Mouse (Mus musculus) heart, adult 2 months (tissue): ENCODE results near the gene Gmeb1. TPM values are rescaled to one million over a fixed set of nuclear protein-coding genes. Genes with fewer than 3 reads are reported as not detected.
A peak's percentile ranks its signal among the peaks of the same experiment; 100 is the strongest.
"Not testable (repeated sequence)": the region's sequence is repeated elsewhere in the genome, so short reads cannot be mapped to it uniquely, and the experiment has no call there.

Experiments
- DNase-seq, 2 experiments: peaks; one replicate each; pipeline ENCODE4 v3.0.0; 2021
- H3K27ac ChIP-seq: fragments of 200-600 bp; 2 replicates; pipeline ENCODE4 v1.8.1; 2022
- H3K27me3 ChIP-seq: fragments of 200-500 bp; 2 replicates; pipeline ENCODE4 v1.6.1; 2012; ENCODE audit warnings: mild to moderate bottlenecking, low read length, inconsistent platforms, mixed read lengths; ENCODE audit not compliant: control insufficient read depth, insufficient read depth
- H3K36me3 ChIP-seq: fragments of 200-500 bp; 2 replicates; pipeline ENCODE4 v1.6.1; 2012; ENCODE audit warnings: low read length, inconsistent platforms; ENCODE audit not compliant: control insufficient read depth, insufficient read depth
- H3K4me1 ChIP-seq: fragments of 200-500 bp; 2 replicates; pipeline ENCODE4 v1.6.1; 2011; ENCODE audit warnings: low read length; ENCODE audit not compliant: control insufficient read depth, insufficient read depth
- H3K4me3 ChIP-seq: fragments of 200-600 bp; 2 replicates; pipeline ENCODE4 v1.8.1; 2022
- H3K79me2 ChIP-seq: fragments of 200-500 bp; replicated peaks from 2 replicates; pipeline ENCODE4 v1.6.1; 2012; ENCODE audit warnings: mild to moderate bottlenecking, inconsistent platforms, low read length, moderate library complexity, mixed read lengths; ENCODE audit not compliant: control insufficient read depth, insufficient read depth
- H3K9ac ChIP-seq: fragments of 200-500 bp; 2 replicates; pipeline ENCODE4 v1.6.1; 2012; ENCODE audit warnings: low read depth, mild to moderate bottlenecking, control low read depth, inconsistent platforms, low read length, mixed read lengths
- CTCF ChIP-seq: fragments of 200-600 bp; IDR thresholded peaks from 2 replicates; pipeline ENCODE4 v1.8.1; 2022; ENCODE audit warnings: antibody characterized with exemption, mild to moderate bottlenecking, moderate library complexity
- EP300 ChIP-seq: fragments of 200-500 bp; IDR thresholded peaks from 2 replicates; pipeline ENCODE4 v1.6.1; 2011; ENCODE audit warnings: low read depth, low read length, control low read depth; ENCODE audit not compliant: insufficient read depth
- POLR2A ChIP-seq: fragments of 200-500 bp; IDR thresholded peaks from 2 replicates; pipeline ENCODE4 v1.6.1; 2011; ENCODE audit warnings: mild to moderate bottlenecking, low read depth, low read length, control low read depth; ENCODE audit not compliant: insufficient read depth
- WGBS: fragments of 180-500 bp; shearing (Covaris S2); methylation state at CpG from one replicate; pipeline ENCODE4 v1.1.7; 2018; 5-methylcytosine and 5-hydroxymethylcytosine counted together
- intact Hi-C: fragments of 180-260 bp; cut with DNase I; formaldehyde crosslinking; loops from one replicate; pipeline ENCODE4 v1.15.1; 2025
- polyA plus RNA-seq: library from polyadenylated mRNA; depleted of rRNA; stranded (reverse); fragments of >200 nt; gene quantifications from 2 replicates; pipeline ENCODE4 v1.2.3, GENCODE M21; 2012
- total RNA-seq, 2 experiments: library from RNA; stranded (reverse); gene quantifications; 2 replicates each; pipeline ENCODE4 v1.2.3; 2021

Gene Gmeb1
- total and polyA plus RNA-seq, 3 experiments = 7.7 to 10.0 (median 8.5) TPM

GRCm38 (mm10) chr4:132295696-132296390, 34.4 kb upstream of the Gmeb1 start:
- intact Hi-C loops = no loop called here
- H3K4me3 ChIP-seq = no peak overlapping the region
- H3K4me1 ChIP-seq = no peaks in the 10 kb centered on the region
- H3K27me3 ChIP-seq = no peaks in the 10 kb centered on the region
- H3K36me3 ChIP-seq = no peaks in the 10 kb centered on the region
- no peak overlapping the region for H3K9ac ChIP-seq
- H3K27ac ChIP-seq = no peak overlapping the region
- TF ChIP-seq EP300 (no peak), CTCF (peak; percentile 52)
- DNase-seq = no peak
- no peaks in the 10 kb centered on the region for H3K79me2 ChIP-seq
- 59% methylated on average over 8 of the region's 8 CpGs for WGBS

DNA sequence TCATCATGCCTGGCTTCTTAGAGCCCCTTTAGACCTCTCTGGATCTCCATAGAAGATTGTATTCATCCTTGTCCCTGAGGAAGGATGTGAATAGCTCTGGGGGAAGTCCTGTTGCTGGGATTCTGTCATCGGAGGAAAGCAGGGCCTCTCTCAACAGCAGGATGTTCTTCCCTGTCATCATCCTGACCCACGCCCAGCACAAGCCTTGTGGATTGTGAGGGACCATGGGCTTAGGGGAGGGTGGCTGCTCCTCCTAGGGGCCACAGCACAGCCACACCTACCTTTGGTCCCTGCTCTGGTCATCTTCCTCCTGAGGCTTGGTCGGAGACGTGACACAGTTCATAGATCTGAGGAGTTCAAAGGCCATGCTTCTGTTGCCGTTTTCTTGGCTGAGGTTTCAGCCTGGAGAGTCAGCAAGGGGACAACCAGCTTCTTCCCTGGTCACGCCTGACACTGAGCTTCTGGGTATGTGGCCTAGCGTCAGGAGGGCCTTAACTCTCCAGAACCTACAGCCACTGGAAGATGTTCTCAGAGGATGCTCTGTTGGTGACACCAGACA, 32.4 kb upstream of the Gmeb1 start:
- Histone ChIP-seq H3K27me3 (no peaks in the 10 kb centered on the region), H3K4me1 (no peaks in the 10 kb centered on the region), H3K4me3 (no peak overlapping the region), H3K36me3 (no peaks in the 10 kb centered on the region), H3K9ac (no peak overlapping the region), H3K27ac (no peak overlapping the region; the same call in 1 of the 2 replicates), H3K79me2 (no peaks in the 10 kb centered on the region)
- 53% methylated on average over 7 of the region's 7 CpGs for WGBS
- intact Hi-C loops = loop anchor here (1.0 to 5.0 kb wide), 3 partner anchors 52 to 219 kb away; partner anchors contain the start of gene Sesn2
- DNase-seq = no peak
- no peak for TF ChIP-seq EP300
- TF ChIP-seq POLR2A = no peak
- no peak for TF ChIP-seq CTCF

DNA sequence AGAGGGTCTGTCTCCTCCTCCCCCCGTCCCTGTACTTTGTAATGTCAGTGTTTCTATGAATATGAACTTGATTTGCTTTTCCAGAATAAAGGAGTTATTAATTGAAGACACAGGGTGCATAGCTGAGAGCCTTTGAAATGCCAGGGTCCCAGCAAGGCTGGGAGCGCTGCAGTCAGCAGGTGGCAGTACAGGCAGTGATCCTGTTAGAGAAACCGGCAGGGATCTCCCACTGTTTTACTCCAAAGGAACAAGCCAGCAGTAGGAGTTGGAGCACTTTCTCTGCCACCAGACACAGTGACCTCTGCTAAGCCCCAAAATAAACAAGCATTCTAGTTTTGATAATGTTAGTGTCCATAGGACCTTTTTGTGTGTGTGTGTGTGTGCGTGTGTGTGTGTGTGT, 31.6 kb upstream of the Gmeb1 start:
- WGBS = 36% methylated on average over 4 of the region's 4 CpGs
- no peak overlapping the region for H3K9ac ChIP-seq
- TF ChIP-seq POLR2A = no peak
- TF ChIP-seq EP300 = no peak
- peak; percentile 84 for TF ChIP-seq CTCF
- no peaks in the 10 kb centered on the region for H3K79me2 ChIP-seq
- DNase-seq = peak; percentile 44 to 62
- H3K36me3 ChIP-seq = no peaks in the 10 kb centered on the region
- intact Hi-C loops = loop anchor here (1.0 to 5.0 kb wide), 3 partner anchors 52 to 219 kb away; partner anchors contain the start of gene Sesn2
- no peak overlapping the region for H3K4me3 ChIP-seq
- no peaks in the 10 kb centered on the region for H3K4me1 ChIP-seq
- no peaks in the 10 kb centered on the region for H3K27me3 ChIP-seq
- H3K27ac ChIP-seq = no peak overlapping the region

DNA sequence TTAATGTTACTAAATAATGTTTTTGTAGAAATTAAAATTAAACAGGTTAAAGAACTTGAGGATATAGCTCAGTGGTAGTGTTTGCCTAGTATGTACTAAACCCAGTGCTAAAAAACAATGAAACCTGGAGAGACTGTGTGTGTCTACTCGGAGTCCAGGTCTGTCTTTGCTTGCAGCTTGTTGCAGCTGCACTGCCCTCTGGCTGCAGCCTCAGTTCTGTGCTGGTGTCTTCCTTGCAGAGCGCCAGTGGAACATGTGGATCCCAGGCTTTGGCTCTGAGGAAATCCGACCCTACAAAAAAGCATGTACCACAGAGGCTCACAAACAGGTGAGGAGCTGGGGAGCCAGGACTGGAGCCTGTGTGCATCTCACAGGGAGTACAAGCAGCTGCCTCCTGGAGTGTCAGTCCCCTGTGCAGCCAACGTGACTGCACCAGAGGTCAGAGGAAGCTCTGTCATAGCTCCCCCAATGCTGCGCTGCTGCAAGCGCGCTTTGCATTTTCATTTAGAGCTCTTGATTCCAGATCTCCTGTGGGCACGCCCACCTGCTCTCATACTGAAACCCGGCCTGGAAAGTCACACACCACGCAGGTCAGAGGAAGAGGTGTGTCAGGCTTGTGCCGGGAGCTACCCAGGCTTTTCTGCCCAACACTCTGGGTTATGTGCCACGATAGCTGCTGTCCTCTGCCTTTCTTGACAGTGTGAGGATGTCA, 30.4 kb upstream of the Gmeb1 start:
- H3K36me3 ChIP-seq = no peaks in the 10 kb centered on the region
- TF ChIP-seq POLR2A (no peak), EP300 (no peak), CTCF (peak; percentile 42)
- WGBS = 88% methylated on average over 12 of the region's 12 CpGs
- intact Hi-C loops = loop anchor here (2.0 to 5.0 kb wide), 2 partner anchors 121 to 221 kb away; partner anchors contain the start of gene Sesn2
- no peak overlapping the region for H3K9ac ChIP-seq
- H3K4me1 ChIP-seq = no peaks in the 10 kb centered on the region
- DNase-seq = no peak
- H3K79me2 ChIP-seq = no peaks in the 10 kb centered on the region
- no peak overlapping the region for H3K4me3 ChIP-seq
- no peaks in the 10 kb centered on the region for H3K27me3 ChIP-seq
- H3K27ac ChIP-seq = no peak overlapping the region

DNA sequence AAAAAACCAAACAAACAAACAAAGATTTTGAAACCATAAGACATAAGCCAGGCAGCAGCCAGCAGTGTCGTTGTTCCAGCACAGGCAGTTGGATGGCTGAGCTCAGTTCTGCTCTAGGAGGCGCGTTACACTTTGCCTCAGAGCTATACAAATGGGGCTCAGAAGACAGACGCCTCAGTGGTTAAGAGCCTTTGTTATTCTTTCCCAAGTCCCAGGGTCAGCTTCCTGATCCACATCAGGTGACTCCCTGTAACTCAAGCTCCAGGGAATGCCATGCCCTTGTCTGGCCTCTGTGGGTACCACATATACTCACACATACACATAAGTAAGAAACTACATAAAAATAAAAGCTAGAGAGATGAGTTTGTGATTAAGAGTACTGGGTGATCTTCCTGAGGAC, 29.7 kb upstream of the Gmeb1 start:
- WGBS = 92% methylated on average over 4 of the region's 4 CpGs
- no peaks in the 10 kb centered on the region for H3K79me2 ChIP-seq
- no peaks in the 10 kb centered on the region for H3K4me1 ChIP-seq
- no peaks in the 10 kb centered on the region for H3K27me3 ChIP-seq
- no peak overlapping the region for H3K27ac ChIP-seq
- H3K4me3 ChIP-seq = no peak overlapping the region
- no peak for DNase-seq
- TF ChIP-seq POLR2A (no peak), EP300 (no peak), CTCF (no peak)
- no peaks in the 10 kb centered on the region for H3K36me3 ChIP-seq
- intact Hi-C loops = loop anchor here (5.0 kb wide), 1 partner anchor 221 kb away; the partner anchor contains the start of gene Sesn2
- no peak overlapping the region for H3K9ac ChIP-seq

GRCm38 (mm10) chr4:132288840-132289239, 27.4 kb upstream of the Gmeb1 start:
- H3K4me1 ChIP-seq, H3K4me3 ChIP-seq, H3K36me3 ChIP-seq, H3K27me3 ChIP-seq, intact Hi-C loops, H3K79me2 ChIP-seq, DNase-seq, H3K27ac ChIP-seq, H3K9ac ChIP-seq: not testable (repeated sequence)
- 86% methylated on average over 3 of the region's 5 CpGs for WGBS
